Mouse (Mus musculus) limb, embryonic 15.5 days (tissue): Measurements from ENCODE around the gene Ankrd42. TPM values are rescaled to one million over a fixed set of nuclear protein-coding genes. Genes with fewer than 3 reads are reported as not detected.
A peak's percentile ranks its signal among the peaks of the same experiment; 100 is the strongest.

Experiments
- ATAC-seq: fragments of 200-750 bp; cut with Nextera tagmentation; 2 replicates; pipeline ENCODE4 v1.8.0; 2017; ENCODE audit warnings: low read depth, moderate TSS enrichment; ENCODE audit not compliant: insufficient number of reproducible peaks, low FRiP score, low TSS enrichment
- H3K27ac ChIP-seq: fragments of 300-500 bp; sonication (generic); 2 replicates; pipeline ENCODE4 v1.5.1; 2015; ENCODE audit warnings: moderate library complexity, mild to moderate bottlenecking, inconsistent platforms
- H3K27me3 ChIP-seq: fragments of 300-500 bp; sonication (generic); 2 replicates; pipeline ENCODE4 v1.6.1; 2015; ENCODE audit warnings: inconsistent platforms
- H3K36me3 ChIP-seq: fragments of 300-500 bp; sonication (generic); 2 replicates; pipeline ENCODE4 v1.6.1; 2015; ENCODE audit warnings: inconsistent platforms
- H3K4me1 ChIP-seq: fragments of 300-500 bp; sonication (generic); 2 replicates; pipeline ENCODE4 v1.6.1; 2015; ENCODE audit warnings: inconsistent platforms
- H3K4me2 ChIP-seq: fragments of 300-500 bp; sonication (generic); 2 replicates; pipeline ENCODE4 v1.6.1; 2015; ENCODE audit warnings: mild to moderate bottlenecking, inconsistent platforms
- H3K4me3 ChIP-seq: fragments of 300-500 bp; sonication (generic); 2 replicates; pipeline ENCODE4 v1.5.1; 2015; ENCODE audit warnings: mild to moderate bottlenecking, inconsistent platforms
- H3K9ac ChIP-seq: fragments of 300-500 bp; sonication (generic); 2 replicates; pipeline ENCODE4 v1.6.1; 2015; ENCODE audit warnings: inconsistent platforms
- H3K9me3 ChIP-seq: fragments of 300-500 bp; sonication (generic); 2 replicates; pipeline ENCODE4 v1.6.1; 2016; ENCODE audit warnings: inconsistent platforms
- WGBS: fragments of 180-500 bp; shearing (Covaris S2); methylation state at CpG from one replicate; pipeline ENCODE4 v1.1.7; 2015; 5-methylcytosine and 5-hydroxymethylcytosine counted together
- polyA plus RNA-seq: library from polyadenylated mRNA; unstranded; fragments of >200 nt; fragmentation: Nextera tagmentation; extraction: Ambion mirVana; gene quantifications from 2 replicates; pipeline ENCODE4 v1.2.1, GENCODE M21; 2015

Gene Ankrd42
- polyA plus RNA-seq, 1 experiment from 2014 or later = 6.1 TPM

DNA sequence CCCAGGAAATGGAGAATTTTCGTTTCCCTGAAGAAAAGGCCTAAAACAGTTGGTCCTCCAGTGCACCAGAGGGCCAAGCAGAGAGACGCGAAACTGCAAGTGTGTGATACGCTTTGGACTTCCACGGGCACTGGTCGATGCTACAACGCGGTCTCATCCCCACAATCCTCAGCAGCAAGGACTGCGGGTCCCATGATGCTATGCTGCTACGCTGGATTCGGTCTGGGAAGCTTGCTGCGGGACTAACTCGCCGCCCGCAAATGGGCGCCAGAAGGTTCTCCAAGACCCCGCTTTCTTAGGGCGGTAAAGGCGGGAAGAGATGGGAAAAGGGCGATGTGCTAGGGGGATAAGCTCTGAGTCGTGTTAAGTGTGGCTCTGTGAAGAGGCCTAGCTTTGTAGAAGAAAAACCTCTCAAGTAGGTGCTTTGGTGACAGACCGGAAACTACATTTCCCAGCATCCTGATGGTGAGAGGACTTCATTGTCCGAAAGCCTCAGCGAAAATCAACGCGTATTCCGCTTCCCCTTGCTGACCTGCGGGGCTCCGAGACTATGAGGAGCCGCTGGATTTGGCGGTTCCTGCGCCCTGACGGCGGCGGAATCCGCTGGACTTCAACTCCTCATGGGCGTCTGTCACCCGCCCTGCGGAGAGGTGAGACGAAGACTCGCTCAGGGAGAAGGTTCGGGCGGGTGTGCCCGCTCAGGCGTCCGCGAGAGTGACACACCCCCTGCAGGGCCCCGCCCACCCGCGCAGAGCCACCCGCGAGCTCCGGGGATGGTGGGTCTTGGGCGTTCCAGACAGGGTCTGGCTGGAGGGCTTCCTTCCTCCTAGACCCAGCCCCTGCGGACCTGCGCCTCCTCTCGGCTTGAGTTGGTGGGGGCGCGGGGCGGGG lies 75.7 kb downstream of the Ankrd42 start, which contains the start of gene Ccdc90b:
Gene Ccdc90b, plus strand, starts transcription at position 164 of the 891 bp plus-strand sequence.
- WGBS = under 1% methylated on average over 60 of the region's 60 CpGs
- peak; percentile 98 for ATAC-seq
- Histone ChIP-seq H3K36me3 (0 out of 2 replicates have a peak, but pooled peaks cover 5% of the 10 kb centered on the region), H3K27me3 (no peaks in the 10 kb centered on the region), H3K4me1 (peaks cover 4% of the 10 kb centered on the region; the same call in 1 of the 2 replicates), H3K9ac (peak within 1 kb of the TSS; percentile 79), H3K4me3 (peak within 1 kb of the TSS; percentile 90), H3K27ac (peak within 1 kb of the TSS; percentile 99), H3K4me2 (peak within 1 kb of the TSS; percentile 48), H3K9me3 (no peaks in the 10 kb centered on the region)

DNA sequence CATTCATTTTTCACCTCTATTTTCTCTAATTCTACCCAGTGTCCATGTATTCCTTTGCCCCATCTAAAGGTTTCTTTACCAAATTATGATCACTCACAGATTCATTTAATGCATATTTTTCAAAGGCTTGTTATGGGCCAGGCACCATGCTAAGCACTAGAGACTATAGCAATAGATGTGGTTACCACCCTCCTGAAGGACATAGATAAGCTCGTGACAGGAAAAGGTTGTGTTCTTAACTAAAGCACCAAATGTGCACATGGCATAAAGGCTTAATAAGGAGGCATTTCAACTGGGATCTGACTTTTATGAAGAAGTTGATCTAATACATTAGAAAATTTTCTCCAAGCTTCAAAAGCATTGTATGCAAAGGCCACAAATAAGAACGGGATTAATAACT lies 78.2 kb downstream of the Ankrd42 start:
- no peak overlapping the region for H3K4me3 ChIP-seq
- no peaks in the 10 kb centered on the region for H3K36me3 ChIP-seq
- H3K9me3 ChIP-seq = no peaks in the 10 kb centered on the region
- no peak for ATAC-seq
- 88% methylated on average over 2 of the region's 2 CpGs for WGBS
- no peak overlapping the region for H3K4me2 ChIP-seq
- peaks cover 4% of the 10 kb centered on the region; the same call in 1 of the 2 replicates for H3K4me1 ChIP-seq
- H3K9ac ChIP-seq = no peak overlapping the region
- H3K27ac ChIP-seq = no peak overlapping the region
- H3K27me3 ChIP-seq = no peaks in the 10 kb centered on the region

DNA sequence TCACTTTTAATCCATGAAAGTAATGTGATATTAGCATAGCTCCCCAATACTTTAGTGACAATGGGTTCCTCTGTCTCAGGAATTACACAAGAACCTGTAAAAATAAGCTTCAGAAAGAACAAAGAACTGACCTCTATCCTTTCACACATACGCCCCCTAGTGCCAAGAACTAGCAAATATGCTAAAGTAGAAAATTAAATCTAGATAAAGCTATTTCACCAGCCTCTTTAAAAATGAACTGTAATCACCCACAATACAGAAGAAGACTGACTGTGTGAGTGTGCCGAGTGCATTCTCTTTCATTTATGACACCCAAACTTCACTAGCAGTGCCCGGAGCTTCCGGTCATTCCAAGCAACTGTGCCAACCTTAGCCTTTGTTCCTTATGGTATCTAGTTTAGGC lies 86.0 kb downstream of the Ankrd42 start:
- Histone ChIP-seq H3K4me2 (no peak overlapping the region), H3K4me3 (no peak overlapping the region), H3K4me1 (no peaks in the 10 kb centered on the region), H3K9me3 (no peaks in the 10 kb centered on the region), H3K36me3 (no peaks in the 10 kb centered on the region), H3K27me3 (no peaks in the 10 kb centered on the region), H3K9ac (no peak overlapping the region), H3K27ac (no peak overlapping the region)
- 57% methylated on average over 4 of the region's 4 CpGs for WGBS
- ATAC-seq = no peak

DNA sequence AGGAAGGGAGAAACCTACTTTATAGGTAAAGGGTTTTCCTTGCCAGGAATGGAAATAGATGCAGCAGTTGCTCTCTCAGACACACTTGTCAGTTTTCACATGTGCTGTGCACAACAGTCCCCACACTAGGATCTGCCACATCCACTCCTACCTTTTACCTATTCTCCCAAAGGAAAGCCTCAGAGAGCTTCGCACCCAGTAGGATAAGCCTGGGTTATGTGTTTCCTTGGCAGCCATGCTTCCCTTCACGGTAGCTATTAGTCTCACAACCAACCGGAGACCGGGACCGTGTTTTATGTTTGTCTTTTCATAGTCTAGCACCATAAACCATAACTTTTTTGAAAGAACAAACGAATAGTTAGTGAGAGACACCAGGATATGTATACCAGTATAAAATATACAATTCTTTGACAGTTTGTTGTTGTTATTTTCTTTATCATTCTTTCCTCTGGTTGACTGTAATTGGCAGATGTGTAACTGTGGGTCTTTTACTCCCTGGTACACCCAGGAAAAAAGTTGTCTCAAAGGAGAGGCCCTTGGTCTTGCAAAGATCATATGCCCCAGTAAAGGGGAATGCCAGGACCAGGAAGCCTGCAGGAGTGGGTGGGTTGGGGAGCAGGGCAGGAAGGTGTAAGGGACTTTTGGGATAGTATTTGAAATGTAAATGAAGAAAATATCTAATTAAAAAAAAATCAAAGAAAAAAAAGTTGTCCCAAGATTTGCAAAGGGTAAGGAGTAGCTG lies 86.5 kb downstream of the Ankrd42 start:
- Histone ChIP-seq H3K36me3 (no peaks in the 10 kb centered on the region), H3K4me2 (no peak overlapping the region), H3K4me3 (no peak overlapping the region), H3K4me1 (no peaks in the 10 kb centered on the region), H3K9ac (no peak overlapping the region), H3K27me3 (no peaks in the 10 kb centered on the region), H3K9me3 (no peaks in the 10 kb centered on the region), H3K27ac (no peak overlapping the region)
- WGBS = 81% methylated on average over 6 of the region's 6 CpGs
- ATAC-seq = no peak

DNA sequence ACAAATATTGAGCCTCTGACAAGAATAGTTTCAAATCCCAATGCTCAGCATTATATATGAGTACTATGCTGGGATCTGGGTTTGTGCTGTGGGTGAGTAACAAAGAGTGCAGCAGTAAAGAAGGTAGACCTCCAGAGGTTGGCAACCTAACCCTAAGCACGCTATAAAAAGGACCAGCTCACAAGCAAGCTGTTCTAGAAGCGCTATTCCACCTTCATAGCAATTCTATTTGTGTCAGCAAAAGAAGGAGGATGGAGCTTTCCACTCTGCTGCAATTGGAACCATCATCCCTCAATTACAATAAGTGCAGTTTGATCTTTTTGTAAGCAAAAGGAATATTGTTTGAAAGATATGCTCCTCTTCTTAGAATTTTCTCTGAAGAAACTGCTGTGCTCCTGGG lies 90.2 kb downstream of the Ankrd42 start:
- WGBS = 77% methylated on average over 2 of the region's 2 CpGs
- ATAC-seq = no peak

DNA sequence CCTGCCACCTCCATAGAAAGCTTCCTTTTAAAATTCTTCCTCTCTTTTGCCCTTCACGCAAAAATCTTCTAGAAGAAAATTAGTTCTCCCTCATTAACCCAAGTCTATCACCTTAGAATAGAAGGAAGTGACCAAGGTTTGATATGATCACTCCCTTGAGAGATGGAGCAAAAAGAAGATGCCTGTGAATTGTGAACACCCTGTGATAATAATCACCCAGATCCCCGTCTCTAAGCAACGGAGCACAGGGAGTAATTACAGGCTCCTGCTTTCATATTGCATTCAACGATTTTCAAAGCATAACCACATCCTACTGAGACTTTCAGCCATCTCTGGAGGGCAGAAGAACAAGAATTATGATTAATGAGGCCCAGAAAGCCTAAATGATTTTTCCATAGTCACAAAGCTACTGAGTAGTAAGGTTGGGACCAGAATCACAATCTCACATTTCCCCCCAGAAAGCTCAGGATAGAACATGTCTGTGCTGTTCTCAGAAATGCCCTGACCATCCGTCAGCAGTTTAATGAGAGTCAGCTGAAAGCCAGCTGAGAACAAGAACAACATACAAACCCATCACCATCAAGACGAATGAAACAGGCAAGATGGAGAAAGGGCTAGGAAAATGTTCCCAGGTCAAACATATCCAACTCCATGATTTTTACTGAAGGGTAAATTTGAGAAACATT lies 104.4 kb downstream of the Ankrd42 start:
- no peaks in the 10 kb centered on the region for H3K27me3 ChIP-seq
- H3K9ac ChIP-seq = no peak overlapping the region
- no peak overlapping the region for H3K27ac ChIP-seq
- 55% methylated on average over 6 of the region's 6 CpGs for WGBS
- no peaks in the 10 kb centered on the region for H3K36me3 ChIP-seq
- no peak overlapping the region for H3K4me3 ChIP-seq
- H3K4me1 ChIP-seq = no peaks in the 10 kb centered on the region
- no peak overlapping the region for H3K4me2 ChIP-seq
- H3K9me3 ChIP-seq = no peaks in the 10 kb centered on the region
- ATAC-seq = no peak

More for the DNA sequence above, 90.2 kb downstream of the Ankrd42 start:
- Histone ChIP-seq H3K4me1 (no peaks in the 10 kb centered on the region), H3K9me3 (no peaks in the 10 kb centered on the region), H3K27ac (no peak overlapping the region), H3K4me2 (no peak overlapping the region), H3K4me3 (no peak overlapping the region), H3K27me3 (no peaks in the 10 kb centered on the region), H3K9ac (no peak overlapping the region), H3K36me3 (no peaks in the 10 kb centered on the region)

Other genes starting within 250 kb of the Ankrd42 start
- gene Ccdc90b, start 76.0 kb downstream of the Ankrd42 start, polyA plus RNA-seq = 50.9 and 53.1 TPM in 2 replicates
- gene Pcf11, start 32.8 kb upstream of the Ankrd42 start, polyA plus RNA-seq = 18.8 and 23.0 TPM in 2 replicates
- 21.3 and 22.4 TPM in 2 replicates for gene Rab30, start 104.5 kb upstream of the Ankrd42 start, polyA plus RNA-seq
- 9.6 and 10.4 TPM in 2 replicates for gene Ddias, start 237.1 kb upstream of the Ankrd42 start, polyA plus RNA-seq
- 25.3 and 26.5 TPM in 2 replicates for gene Prcp, start 237.3 kb upstream of the Ankrd42 start, polyA plus RNA-seq